Mouse (Mus musculus): ENCODE results near the gene Rasgrf2.
"Not testable (repeated sequence)": the region's sequence is repeated elsewhere in the genome, so short reads cannot be mapped to it uniquely, and the experiment has no call there.

Gene Rasgrf2

GRCm38 (mm10) chr13:92131384-92132150 is at the start of gene Rasgrf2:
Rasgrf2 (minus strand) TSS chr13:92131656.
- peak; percentile 23 for DNase-seq (ENCODE audit: low spot score)

DNA sequence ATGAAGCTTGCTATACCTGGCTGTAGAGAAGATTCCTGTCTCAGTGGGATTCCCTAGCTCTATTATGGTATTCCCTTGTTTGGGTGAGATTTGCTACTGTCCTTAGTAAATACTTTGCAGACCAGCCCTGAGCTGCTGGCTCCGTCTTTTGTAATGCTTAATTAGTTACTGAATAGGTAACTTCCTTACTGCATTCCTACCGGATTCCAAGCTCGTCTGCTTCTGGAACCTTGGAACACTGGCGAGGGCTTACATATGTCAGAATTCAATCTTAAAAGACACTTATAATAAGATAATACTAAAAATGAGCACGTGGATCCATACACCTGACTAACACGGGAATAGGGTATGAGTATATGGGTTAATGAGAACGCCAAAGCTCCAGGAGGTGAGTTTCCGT is 41.2 kb upstream of the Rasgrf2 start:
- not testable (repeated sequence) for DNase-seq (ENCODE audit: low spot score)

- DNase-seq (ENCODE audit: low spot score): no peak
These were observed 19.1 kb upstream of the Rasgrf2 start for GRCm38 (mm10) chr13:92150551-92150950.

DNA sequence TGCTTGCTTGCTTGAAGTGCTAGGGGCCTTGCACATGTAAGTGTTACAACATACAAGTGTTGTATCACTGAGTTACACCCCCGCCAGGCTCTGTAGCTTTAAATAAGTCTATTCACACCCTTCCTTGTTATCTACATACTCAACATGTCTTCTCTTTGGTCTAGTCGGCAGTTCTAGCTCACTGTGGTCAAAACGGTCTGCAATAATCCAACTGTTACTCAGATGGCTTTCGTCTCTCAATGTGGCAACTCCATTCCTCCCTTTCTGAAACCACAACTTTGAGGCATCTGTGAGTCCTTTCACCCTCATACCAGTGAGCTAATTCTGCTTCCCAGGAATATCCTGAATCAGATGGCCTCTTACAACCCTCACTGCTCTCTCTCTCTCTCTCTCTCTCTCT is 17.4 kb upstream of the Rasgrf2 start:
- no peak for DNase-seq (ENCODE audit: low spot score)

DNA sequence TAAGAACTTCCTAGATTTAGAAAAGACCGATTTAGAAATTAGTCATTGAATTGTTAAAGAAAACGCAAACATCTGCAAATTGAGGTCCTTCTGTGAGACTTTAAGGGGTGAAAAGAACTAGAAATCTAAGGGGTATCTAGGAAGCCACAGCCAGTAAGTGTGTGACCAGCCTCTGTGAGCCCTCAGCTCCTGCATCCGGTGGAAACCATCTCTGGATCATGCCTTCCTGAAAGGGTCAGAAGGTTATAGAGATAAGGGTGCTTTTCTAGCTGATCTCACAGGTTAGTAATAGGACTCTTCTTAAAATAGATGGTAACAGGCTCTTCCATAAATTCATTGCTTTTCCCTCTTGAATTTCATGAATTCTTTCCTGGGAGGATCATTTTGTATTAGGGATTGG is 3.3 kb upstream of the Rasgrf2 start:
- no peak for DNase-seq (ENCODE audit: low spot score)

DNA sequence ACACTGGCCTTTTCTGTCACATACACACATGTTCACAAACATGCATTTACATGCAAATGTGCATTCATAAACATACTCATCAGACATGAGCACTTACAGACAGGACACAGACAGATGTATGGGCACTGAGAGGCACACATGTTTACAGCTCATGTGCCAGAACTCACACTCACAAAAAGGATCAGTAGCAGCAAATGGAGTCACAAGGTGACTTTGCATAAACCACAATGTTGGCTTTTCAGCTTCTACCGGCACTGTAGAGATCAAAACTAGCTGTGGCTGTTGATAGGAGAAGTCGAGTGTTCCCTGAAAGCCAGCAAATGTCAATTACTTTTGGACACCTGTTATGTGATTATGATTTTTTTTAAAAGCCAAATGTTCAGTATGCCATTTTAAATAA is 1.1 kb upstream of the Rasgrf2 start:
- DNase-seq (ENCODE audit: low spot score): no peak

- DNase-seq (ENCODE audit: low spot score): no peak
These were observed 467 bp downstream of the Rasgrf2 start for GRCm38 (mm10) chr13:92130994-92131383.

- DNase-seq (ENCODE audit: low spot score): no peak
These were observed 1.6 kb downstream of the Rasgrf2 start for GRCm38 (mm10) chr13:92129877-92130276.

- DNase-seq (ENCODE audit: low spot score): no peak
These were observed 5.6 kb downstream of the Rasgrf2 start for GRCm38 (mm10) chr13:92125902-92126301.

- no peak for DNase-seq (ENCODE audit: low spot score)
These were observed 11.8 kb downstream of the Rasgrf2 start for GRCm38 (mm10) chr13:92119623-92120022.

- no peak for DNase-seq (ENCODE audit: low spot score)
These were observed 17.4 kb downstream of the Rasgrf2 start for GRCm38 (mm10) chr13:92114076-92114475.

DNA sequence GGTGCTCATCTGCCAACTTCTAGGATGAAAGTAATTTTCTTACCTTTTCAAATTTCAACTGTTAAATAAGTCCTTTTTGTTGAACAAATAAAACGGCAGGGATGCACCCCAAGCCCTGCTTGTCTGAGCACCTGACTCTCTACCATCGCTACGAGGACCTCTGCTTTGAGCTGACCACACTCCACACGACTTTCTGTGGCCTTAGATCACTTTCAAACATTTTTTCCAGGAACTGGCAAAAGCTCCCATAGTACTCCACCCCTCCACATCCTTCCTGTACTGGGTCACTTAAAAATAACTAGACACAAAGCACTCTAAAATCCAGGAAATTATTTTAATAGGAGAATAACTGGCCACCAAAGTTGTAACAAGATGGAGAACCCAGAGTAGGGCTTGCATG is 23.2 kb downstream of the Rasgrf2 start:
- no peak for DNase-seq (ENCODE audit: low spot score)

DNA sequence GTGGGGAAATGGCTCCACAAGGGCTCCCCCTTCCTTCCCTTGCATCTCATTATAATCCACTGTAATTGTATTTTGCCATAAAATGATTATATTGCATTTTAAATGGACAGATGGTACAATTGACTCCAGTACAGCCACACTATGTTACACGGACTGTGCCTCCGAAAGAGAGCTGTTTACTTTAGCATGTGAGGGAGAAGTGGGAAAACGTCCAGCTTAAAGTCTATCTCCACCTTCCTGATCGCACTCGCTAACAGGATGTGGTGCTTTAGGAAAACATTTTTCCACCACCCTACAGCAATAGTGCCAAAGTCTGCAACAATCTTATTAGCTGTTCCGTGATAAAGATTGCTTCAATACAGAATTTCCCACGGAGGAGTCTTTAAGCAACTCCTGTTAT is 27.2 kb downstream of the Rasgrf2 start:
- DNase-seq (ENCODE audit: low spot score): no peak

DNA sequence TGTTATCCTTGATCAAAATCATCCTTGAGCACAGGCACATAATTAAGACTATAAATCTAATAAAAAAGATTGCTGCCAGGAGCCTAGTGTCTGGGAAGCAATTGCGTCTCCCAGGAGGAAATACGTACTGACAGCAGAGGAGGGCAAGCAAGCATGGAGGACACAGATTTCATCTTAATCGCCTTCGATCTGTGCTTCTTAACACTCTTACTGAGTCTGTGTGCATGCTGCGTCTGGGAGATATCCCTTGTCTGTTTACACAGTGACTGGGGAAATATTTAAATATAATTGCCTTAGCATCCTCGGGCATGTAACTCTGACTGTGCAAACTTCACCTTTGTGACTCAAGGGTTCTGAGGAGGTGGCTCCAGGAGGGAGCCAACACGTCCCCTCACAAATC is 33.0 kb downstream of the Rasgrf2 start:
- DNase-seq (ENCODE audit: low spot score): no peak

DNA sequence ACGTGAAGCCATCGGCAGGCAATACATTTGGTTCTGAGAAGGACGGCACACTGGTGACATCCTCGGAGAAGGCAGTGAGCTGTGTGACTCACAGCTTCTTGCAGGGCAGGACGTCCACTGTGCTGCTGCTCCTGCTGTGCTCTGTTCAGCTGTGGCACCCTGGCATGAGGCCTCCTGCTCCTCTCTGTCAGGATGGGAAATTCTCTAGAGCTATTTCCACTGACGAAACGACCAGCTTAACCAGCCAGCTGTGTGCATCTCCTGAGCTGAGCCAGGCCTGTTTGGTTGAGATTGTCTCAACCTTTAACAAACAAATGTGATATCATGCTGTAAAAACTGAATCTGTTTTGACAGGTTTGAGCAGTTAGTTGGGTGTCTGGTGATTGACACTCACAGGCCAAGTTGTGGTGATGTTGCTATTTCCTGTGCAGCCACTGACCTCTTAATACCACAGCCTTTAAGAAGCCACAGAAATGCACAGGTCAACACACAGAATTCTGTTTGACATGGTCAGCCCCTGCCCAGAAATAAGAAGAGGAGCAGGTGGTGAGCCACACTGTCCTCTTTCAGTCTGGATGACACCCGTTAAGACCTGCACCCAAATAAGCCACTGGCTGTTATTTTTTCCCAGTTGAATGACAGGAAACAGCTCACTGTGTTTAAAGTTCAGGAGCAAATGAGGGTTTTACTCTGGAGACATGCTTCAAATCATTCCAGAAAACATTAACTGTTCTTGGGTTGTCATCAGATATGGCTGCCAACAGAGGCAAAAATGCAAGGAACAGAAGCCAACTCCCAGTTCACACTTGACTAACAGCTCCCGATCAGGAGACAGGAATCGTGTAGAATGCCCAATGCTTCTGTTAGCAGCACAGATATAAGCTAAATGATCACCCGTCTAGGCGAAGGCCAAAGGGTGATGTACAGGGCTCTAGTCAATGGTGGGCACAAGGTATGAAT is 36.0 kb downstream of the Rasgrf2 start:
- DNase-seq (ENCODE audit: low spot score): no peak

- no peak for DNase-seq (ENCODE audit: low spot score)
These were observed 37.7 kb downstream of the Rasgrf2 start for GRCm38 (mm10) chr13:92093712-92094290.

- DNase-seq (ENCODE audit: low spot score): no peak
These were observed 58.3 kb downstream of the Rasgrf2 start for GRCm38 (mm10) chr13:92073111-92073510.

- DNase-seq (ENCODE audit: low spot score): no peak
These were observed 62.8 kb downstream of the Rasgrf2 start for GRCm38 (mm10) chr13:92068651-92069050.

- DNase-seq (ENCODE audit: low spot score): no peak
These were observed 63.6 kb downstream of the Rasgrf2 start for GRCm38 (mm10) chr13:92067831-92068230.

DNA sequence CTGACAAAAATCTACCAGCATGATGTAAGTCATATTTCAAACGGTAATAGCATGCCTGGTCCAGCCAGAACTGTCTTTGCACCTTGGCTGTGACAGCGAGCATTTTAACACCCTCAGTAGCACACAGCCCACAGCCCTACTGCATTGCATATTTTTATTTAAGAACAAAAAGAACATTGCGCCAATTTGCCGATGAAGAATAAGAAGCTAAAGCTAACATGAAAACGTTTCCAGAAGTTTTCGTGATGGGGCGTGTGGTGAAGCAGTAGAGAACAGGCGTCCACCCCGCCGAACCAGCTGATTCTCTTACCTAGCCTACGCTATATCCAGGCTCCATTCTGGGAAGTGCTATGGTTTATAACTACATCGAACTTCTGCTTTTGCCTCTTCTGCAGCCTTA is 77.7 kb downstream of the Rasgrf2 start:
- peak; percentile 43 for DNase-seq (ENCODE audit: low spot score)

- DNase-seq (ENCODE audit: low spot score): no peak
These were observed 78.5 kb downstream of the Rasgrf2 start for GRCm38 (mm10) chr13:92053001-92053400.

- DNase-seq (ENCODE audit: low spot score): no peak
These were observed 80.2 kb downstream of the Rasgrf2 start for GRCm38 (mm10) chr13:92051216-92051615.

All from left cerebral cortex, adult 11 months (tissue).